Mouse (Mus musculus): Measurements from ENCODE around the gene Eno1.

DNA sequence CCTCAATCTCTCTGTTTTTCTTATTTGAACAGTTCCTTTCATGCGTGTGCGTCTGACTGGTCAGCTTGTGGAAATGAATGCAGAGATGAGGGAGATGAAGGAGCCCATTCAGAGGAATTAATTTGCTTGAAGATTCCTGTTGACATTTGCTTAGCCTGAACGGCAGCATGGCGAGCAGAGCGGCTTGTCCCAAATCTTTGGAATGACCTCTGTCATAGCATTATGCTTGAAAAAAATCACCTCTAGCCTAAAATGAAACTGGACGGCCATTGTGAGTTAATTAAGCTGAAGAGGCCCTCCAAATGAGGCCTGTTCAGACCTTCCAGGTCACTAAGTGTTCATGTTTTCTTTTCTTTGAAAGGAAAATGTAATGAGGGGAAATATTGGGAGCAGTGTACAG, 20.1 kb upstream of the Eno1 start:
- TF ChIP-seq EP300 (optimal IDR thresholded peaks at IDR 0.05), result no peak
- no peak for TF ChIP-seq CTCF (IDR thresholded peaks at IDR 0.05; ENCODE audit: low read depth)

All from stomach, postnatal 0 days (tissue).